Mouse (Mus musculus): ENCODE measurements around the gene 1810010H24Rik. TPM values are rescaled to one million over a fixed set of nuclear protein-coding genes. Genes with fewer than 3 reads are reported as not detected.
"Not testable (repeated sequence)": the region's sequence is repeated elsewhere in the genome, so short reads cannot be mapped to it uniquely, and the experiment has no call there.

The 1810010H24Rik gene
- total RNA-seq, 2 experiments from 2014 or later = 4.2 to 4.7 TPM

DNA sequence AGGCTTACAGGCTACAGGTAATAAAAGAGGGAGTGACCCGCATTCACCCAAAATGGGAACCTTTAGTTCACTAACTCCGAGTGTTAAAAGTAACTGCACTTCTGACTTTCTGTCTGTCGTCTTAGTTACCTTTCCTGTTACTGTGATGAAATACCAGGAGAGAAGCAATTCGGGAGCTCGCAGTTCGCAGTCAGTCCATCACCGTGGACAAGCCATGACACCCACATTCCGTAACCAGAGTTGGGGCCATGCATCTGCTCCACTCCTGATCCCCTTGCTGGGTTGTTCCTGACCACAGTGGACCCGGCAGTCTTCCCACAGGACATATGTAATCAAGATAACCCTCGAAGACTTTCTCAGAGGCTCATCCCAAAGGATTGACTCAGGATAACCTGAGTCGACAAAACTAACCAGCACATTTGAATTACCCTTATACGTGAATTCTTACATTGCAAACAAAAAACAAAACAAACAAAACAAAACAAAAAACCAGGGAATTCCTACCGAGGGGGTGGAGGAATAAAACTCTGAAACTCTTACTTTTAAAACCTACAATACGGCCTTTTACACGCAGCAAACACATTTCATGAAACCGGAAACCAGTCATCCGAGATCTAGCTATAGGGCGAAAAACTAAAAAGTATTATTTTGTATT is 13.7 kb upstream of the 1810010H24Rik start:
- DNase-seq = no peak
- intact Hi-C loops (cut with DNase I) = no loop called here

DNA sequence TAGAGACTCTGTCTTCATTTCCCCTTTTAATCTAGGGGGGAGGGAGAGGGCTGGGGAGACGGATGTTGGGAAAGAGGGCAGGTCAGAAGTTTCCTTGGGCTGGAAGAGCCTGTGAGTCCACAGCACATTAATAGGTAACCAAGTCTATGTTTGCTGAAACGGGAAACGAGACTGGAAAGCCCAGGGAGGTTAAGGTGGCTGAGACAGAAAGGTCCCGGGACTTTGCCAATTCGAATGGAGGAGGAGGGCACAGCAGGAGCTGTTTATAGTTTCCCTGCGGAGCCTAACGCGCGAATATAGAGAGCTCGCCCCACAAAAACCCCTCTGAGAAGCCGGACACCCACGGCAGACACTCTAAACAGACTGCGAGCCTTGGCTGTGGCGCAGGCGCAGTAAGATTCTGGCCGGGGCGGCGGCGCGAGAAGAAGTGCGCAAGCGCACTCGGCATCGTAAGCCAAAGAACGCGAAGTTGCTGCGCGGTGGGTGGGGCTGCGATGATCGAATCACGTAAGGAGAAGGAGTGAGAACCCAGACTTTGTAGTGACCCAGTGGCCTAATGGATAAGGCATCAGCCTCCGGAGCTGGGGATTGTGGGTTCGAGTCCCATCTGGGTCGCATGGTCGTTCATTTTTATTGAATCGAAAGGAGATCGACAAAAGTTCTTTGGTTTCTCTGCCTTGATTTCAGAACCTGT is 13.0 kb upstream of the 1810010H24Rik start:
- intact Hi-C loops (cut with DNase I) = no loop called here
- DNase-seq = peak; percentile 98

DNA sequence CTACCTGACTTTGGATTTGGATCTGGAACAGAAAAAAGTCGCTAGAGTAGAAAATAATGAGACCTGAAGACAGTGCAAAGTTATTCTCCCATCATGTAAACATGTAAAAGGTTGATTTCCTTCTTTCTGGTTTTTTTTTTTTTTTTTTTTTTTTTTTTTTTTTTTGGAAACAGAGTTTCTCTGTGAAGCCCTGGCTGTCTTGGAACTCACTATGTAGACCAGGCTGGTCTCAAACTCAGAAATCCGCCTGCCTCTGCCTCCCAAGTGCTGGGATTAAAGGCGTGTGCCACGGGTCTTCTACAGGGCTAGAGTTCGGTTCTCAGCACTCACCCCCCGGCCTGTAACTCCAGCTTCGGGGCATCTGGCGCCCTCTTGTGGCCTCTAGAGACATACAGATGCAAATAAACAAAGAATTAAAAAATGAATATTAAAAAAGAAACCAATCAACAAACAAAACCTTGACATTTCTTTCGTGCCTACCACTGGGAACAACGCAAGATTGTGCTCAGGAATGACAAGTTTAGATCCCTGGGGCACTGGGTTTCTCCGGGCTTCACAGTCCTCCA is 11.4 kb upstream of the 1810010H24Rik start:
- intact Hi-C loops (cut with DNase I) = no loop called here
- DNase-seq = no peak

DNA sequence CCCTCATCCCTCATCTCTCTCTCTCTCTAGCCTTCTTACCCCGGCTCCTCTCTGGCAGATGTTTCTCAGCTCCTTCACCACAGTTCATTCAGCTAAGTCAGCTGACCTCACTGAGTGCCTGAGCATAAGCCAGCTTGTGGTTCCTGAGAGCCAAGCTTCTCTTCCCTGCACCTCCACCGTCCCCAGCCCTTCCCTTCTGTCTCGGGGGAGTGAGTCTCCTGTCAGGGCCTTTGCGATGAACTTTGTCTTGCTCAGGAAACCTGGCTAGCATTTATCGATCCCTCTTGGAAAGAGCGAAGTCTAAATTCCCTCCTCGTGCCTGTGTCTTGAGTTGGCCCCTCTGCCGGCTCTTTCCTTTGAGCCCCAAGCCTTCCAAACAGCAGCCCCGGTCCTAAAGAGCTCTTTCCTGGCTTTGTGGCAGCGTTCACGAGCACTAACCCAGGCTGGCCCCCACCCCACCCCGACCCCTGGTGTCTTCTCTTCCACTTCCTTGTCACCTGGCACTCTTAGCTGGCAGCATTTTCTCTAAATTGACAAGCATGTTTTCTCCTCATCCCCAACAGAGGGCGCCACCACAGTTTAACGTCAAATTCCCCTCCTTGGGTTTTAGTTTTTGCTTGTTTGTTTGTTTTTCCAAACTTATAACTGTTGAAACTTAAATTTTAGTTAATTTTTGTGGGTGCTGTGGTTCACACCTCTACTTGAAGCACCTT is 10.7 kb upstream of the 1810010H24Rik start:
- intact Hi-C loops (cut with DNase I) = no loop called here
- DNase-seq = no peak

DNA sequence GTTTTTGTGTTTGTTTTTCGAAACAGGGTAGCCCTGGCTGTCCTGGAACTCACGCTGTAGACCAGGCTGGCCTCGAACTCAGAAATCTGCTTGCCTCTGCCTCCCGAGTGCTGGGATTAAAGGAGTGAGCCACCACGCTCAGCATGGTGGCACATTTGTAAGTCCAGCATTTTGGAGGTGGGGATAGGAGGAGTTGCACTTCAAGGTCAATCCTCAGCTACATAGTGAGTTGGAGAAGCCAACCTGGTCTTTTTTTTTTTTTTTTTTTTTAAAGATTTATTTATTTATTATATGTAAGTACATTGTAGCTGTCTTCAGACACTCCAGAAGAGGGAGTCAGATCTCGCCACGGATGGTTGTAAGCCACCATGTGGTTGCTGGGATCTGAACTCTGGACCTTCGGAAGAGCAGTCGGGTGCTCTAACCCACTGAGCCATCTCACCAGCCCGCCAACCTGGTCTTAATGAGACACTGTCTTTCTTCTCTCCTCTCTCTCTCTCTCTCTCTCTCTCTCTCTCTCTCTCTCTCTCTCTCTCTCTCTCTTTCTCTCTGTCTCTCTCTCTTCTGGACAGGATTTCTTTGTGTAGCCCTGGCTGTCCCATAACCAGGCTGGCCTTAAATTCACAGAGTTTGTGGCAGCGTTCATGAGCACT is 9.8 kb upstream of the 1810010H24Rik start:
- DNase-seq; intact Hi-C loops (cut with DNase I): not testable (repeated sequence)

DNA sequence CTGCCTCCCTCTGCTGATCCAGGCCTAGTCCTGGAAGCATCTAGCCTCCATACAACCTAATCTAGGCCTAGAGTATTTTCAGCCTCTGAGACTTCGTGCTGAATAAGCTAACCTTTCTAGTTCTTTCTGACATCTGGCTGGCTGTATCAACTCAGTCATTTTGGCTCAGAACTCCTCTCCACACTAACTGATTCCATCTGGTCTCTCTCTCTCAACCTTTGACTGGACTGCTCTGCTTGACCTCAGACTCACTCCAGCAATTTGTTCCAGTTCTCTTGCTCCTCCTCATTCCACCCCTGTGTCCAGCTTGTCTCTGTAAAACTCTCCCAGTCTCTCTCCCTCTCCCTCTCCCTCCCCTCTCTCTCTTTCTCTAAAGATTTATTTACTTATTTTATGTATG is 8.6 kb upstream of the 1810010H24Rik start:
- intact Hi-C loops (cut with DNase I) = no loop called here
- no peak for DNase-seq

DNA sequence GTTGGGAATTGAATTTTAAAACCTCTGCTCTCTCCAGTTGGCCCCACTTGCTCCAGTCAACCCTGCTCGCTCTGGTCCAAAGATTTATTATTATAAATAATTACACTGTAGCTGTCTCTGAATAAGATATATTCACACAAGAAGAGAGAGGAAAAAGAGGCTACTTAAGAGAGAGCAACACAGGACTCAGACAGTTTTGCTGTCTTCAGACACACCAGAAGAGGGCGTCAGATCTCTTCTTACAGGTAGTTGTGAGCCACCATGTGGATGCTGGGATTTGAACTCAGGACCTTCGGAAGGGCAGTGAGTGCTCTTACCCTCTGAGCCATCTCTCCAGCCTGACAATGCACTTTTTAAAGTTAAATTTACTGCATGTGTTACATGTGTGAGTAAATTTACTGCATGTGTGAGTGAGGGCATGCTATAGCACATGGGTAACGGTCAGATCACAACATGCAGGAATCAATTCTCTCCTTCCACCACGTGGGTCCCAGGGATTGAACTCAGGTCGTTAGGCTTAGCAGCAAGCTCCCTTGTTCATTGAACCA is 8.1 kb upstream of the 1810010H24Rik start:
- DNase-seq = no peak
- intact Hi-C loops (cut with DNase I) = no loop called here

DNA sequence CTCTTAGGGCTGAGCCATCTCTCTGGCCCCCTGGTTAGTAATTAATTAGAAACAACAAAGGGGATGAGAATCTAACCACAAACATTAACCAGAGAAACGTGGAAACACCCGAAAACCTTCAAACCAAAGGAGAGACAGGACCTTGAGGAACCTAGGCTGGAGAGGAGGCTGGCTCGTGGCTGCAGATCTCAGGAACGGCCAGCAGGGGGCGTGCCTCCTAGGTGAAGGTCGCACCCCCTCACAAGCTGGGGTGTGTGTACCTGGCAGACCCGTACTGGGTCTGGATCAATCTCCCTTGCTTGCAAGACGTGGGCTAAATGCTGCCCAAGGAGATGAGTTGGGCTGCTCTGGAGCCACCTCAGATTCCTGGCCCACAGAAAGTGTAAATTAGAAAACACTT is 6.9 kb upstream of the 1810010H24Rik start:
- DNase-seq = no peak

DNA sequence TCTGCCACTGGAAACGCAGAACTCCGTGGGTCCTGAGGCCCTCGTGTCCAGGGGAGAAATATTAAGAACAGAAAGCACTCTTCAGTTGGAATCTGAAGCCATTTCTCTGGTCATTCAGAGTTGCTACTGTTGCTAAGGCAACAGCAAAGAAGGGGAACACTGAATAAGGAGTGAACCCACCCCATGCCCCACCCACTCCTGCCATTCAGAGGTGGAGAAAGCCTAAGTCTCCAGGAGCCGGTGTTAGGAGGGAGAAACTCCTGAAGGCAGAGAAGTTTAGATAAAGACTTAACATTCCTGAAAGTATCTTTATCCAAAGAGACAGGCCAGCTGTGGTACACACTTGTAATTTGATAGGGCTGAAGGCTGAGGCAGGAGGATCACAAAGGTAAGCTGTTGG is 6.2 kb upstream of the 1810010H24Rik start:
- intact Hi-C loops (cut with DNase I) = no loop called here
- no peak for DNase-seq

More for the DNA sequence above, 6.9 kb upstream of the 1810010H24Rik start:
- intact Hi-C loops (cut with DNase I) = no loop called here

DNA sequence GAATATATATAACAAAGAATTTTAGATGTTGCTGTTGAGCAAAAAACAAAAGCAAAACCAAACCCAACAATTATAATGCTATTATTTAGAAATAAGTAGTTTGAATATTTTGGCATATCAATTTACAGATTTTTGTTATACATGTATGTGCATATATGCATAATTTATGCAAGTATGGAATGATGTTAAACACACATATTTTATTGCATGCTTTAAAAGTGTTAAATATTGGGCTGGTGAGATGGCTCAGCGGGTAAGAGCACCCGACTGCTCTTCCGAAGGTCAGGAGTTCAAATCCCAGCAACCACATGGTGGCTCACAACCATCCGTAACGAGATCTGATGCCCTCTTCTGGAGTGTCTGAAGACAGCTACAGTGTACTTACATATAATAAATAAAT is 5.8 kb upstream of the 1810010H24Rik start:
- intact Hi-C loops (cut with DNase I); DNase-seq: not testable (repeated sequence)

DNA sequence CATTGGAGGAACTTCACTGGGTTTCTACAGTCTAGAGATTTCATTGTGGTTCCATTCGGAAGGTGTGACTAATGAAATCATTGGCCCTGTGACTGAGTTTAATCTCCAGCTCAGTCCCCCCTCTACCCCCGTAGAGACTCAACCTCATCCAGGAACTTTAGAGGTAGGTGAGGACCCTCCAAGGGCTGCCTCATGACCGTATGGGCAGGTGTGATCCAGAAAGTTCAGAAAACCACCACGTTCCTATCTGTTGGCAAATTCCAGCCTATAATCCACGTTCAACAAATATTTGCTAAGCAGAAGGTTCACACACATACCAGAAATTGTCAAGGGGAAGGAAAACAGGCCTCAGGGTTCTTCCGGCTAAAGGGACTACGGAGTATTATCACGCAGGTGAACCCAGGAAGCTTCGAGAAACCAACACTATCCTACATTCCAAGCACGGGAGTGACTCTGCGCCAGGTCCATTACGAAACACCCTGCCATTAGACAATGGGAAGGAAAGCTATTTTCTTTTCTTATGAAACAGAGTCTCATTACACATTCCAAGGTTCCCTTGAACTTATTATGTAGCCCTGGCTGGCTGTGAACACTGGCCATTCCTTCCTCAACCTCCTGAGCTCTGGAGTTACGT is 3.3 kb upstream of the 1810010H24Rik start:
- intact Hi-C loops (cut with DNase I) = no loop called here

DNA sequence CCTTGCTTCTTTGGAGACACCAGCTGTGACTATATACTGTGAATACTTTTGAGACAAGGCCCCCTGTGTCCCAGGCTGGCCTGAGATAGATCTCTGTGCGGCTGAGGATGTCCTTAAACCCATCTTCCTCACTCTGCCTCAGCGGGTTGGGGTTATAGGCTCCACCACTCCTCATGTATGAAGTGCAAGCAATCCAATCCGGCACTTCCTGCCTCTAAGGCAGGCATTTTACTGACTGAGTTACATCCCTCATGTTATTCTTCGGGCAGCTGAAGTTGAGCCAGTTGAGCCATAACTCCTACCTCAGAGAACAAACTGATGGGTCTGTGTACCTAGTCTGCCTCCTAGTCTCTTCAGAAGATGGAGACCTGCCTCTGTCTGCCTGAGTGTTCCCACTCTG is 1.1 kb upstream of the 1810010H24Rik start:
- intact Hi-C loops (cut with DNase I) = no loop called here
- DNase-seq = no peak

More for the DNA sequence above, 3.3 kb upstream of the 1810010H24Rik start:
- DNase-seq = no peak

DNA sequence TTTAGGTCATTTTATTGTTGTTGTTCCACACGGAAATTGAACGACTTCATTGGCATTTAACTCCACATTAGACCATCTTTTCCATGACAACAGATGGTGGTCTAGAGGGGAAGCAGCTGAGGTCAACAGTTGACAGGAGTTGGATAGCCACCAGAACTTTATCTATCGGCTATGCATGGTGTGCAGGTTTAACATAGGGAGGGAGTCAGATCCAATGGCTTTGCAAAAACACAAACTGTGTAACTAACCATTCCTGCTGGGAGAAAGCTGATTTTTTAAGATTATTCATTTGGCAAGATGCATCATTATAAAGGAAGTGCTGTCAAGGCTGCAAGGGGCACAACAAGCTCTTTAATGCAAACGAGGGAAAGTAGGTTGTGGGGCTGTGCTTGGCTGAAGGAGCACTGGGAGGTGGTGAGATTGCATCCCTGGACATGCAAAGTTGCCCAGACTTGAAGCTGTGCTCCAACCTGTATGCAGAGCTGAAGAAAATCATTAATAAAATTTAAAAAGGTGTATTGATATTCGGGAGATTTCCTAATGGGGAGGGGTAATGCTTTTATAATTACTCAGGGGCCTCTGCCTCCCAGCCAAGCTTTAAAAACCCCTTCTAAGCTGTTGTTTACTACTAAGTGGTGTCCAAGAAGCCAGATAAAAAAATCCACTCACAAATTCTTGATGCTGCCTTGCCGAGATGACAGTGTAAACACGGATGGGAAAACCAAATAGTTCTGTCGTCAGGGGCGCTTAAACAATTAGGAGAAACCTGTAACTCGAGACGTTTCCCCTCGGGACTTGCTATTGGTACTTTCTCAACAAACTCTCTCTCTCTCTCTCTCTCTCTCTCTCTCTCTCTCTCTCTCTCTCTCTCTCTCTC is 1.3 kb downstream of the 1810010H24Rik start:
- intact Hi-C loops (cut with DNase I) = no loop called here

DNA sequence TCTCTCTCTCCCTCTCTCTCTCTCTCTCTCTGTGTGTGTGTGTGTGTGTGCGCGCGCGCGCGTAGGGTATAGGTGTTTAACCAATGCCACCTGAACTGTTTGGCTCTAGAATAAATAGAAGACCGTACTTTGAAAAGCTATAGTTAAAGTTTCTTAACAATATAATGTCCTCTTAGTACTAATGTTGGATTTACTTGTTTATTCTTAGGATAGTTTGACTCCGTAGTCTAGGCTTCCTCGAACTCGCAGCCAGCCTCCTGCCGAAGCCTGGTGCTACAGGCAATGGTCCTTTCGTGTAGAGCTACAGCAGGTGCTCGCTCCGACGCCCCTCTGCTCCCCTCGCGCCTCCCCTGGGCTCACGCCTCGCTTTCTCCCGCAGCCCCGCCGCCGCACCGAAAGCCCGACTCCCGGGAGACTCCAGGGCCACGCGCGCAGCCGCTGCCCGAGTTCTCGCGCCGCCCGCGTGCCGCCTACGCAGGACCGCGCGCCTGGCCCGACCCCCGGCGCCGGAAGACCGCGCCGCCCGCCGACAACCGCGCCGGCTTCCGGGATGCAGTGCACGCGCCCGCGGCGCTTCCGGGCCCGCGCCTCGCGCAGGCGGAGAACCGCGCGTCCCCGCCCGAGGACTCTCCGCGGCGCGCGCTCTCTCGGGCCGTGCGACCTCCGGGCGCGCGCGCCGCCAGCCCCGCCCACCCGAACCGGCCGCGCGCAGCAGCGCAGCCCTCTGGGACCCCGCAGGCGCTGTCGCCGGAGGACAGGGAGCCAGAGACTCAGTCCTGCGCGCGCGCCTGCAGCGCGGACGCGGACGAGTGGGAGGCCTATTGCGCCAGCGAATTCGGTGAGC is 2.2 kb downstream of the 1810010H24Rik start:
- peak; percentile 90 for DNase-seq
- intact Hi-C loops (cut with DNase I) = no loop called here

More for the DNA sequence above, 1.3 kb downstream of the 1810010H24Rik start:
- DNase-seq = no peak

DNA sequence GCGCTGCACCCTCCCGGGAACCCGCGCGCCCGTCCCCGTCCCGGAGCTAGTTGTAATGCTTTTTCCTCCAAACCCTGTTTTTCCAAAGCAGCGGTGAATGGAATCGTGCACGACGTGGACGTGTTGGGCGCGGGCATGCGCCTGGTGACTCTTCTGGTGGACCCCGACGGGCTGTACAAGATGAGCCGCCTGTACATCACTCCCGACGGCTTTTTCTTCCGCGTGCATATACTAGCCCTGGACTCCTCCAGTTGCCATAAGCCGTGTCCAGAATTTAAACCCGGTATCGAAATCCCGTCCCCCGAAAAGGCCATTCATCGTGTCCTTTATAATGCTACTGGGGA is 2.8 kb downstream of the 1810010H24Rik start:
- intact Hi-C loops (cut with DNase I) = no loop called here
- no peak for DNase-seq

DNA sequence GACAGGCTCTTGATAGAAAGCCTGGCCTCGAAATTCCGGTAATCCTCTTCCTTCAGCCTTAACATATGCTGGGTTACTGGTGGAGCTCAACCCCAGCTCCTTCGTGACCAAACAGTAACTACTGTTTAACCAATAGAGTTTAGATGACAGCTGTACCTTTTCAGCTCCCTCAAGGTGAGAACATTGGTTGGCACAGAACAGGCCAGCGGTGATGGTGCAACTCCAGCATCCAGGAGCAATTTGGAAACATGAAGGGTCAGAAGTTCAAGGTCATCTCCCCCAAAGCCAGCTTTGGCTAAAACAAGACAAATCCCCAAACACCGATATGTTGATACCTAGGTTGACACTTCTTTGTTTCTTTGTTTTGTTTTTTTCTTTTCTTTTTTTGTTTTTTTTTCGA is 3.3 kb downstream of the 1810010H24Rik start:
- intact Hi-C loops (cut with DNase I) = no loop called here
- no peak for DNase-seq

DNA sequence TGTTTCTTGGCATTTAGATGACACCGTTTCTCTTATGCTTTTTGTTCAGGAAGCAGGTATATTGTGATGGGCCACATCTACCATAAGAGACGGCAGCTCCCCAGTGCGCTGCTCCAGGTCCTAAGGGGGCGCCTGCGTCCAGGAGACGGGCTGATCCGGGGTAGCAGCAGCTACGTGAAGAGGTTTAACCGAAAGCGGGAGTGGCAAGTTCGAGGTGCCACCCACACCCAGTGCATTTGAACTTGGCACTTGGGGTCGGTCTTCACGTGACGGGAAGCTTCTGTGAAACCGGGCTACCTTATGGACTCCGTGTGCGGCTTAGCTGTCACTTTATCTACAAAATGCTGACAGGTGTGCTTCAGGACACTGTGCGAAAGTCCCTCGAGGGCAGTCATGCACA is 4.1 kb downstream of the 1810010H24Rik start:
- no peak for DNase-seq
- intact Hi-C loops (cut with DNase I) = no loop called here

DNA sequence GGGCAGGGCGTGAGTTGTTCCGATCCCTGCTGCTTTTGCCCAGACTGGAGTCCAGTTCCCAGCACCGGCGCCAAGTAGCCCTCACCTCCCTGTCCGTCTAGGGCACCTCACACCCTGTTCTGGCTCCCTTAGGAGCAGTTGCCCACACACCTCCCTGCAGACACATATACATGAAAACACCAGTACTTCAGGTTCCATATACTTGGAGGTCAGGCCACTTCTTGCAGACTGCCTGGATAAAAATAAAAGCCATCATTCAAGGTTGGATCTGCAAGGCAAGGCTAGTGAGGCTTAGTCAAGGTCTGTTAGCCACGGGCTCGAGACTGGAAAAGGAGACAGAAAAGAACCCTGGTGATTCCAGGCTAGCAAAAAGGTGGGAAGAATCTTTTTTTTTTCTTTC is 6.2 kb downstream of the 1810010H24Rik start:
- DNase-seq = no peak
- intact Hi-C loops (cut with DNase I) = no loop called here

Data from left cerebral cortex, postnatal 4 days (tissue).